Mouse (Mus musculus) forebrain, postnatal 0 days (tissue): Measurements from ENCODE around the gene Slc22a14. TPM values are rescaled to one million over a fixed set of nuclear protein-coding genes. Genes with fewer than 3 reads are reported as not detected.

ENCODE experiments used
- ATAC-seq: fragments of 200-750 bp; cut with Nextera tagmentation; 2 replicates; pipeline ENCODE4 v1.8.0; 2017; ENCODE audit warnings: mild to moderate bottlenecking, moderate library complexity
- DNase-seq: peaks from one replicate; pipeline ENCODE4 v3.0.0-alpha.2; 2015
- H3K27ac ChIP-seq: fragments of 300-500 bp; sonication (generic); 2 replicates; pipeline ENCODE4 v1.5.1; 2014; ENCODE audit warnings: low read depth, mild to moderate bottlenecking, antibody characterized with exemption, low read length, moderate library complexity, mixed read lengths
- H3K27me3 ChIP-seq: fragments of 300-500 bp; sonication (generic); 2 replicates; pipeline ENCODE4 v1.6.1; 2014; ENCODE audit warnings: mild to moderate bottlenecking, low read length, mixed read lengths; ENCODE audit not compliant: insufficient read depth
- H3K36me3 ChIP-seq: fragments of 300-500 bp; sonication (generic); 2 replicates; pipeline ENCODE4 v1.6.1; 2014; ENCODE audit warnings: mild to moderate bottlenecking, moderate library complexity; ENCODE audit not compliant: insufficient read depth
- H3K4me1 ChIP-seq: fragments of 300-500 bp; sonication (generic); 2 replicates; pipeline ENCODE4 v1.6.1; 2014; ENCODE audit warnings: antibody characterized with exemption; ENCODE audit not compliant: insufficient read depth
- H3K4me2 ChIP-seq: fragments of 300-500 bp; sonication (generic); 2 replicates; pipeline ENCODE4 v1.6.1; 2014; ENCODE audit warnings: low read depth, mild to moderate bottlenecking, moderate library complexity
- H3K4me3 ChIP-seq: fragments of 300-500 bp; sonication (generic); 2 replicates; pipeline ENCODE4 v1.5.1; 2014; ENCODE audit warnings: low read depth, low read length, mixed read lengths
- H3K9ac ChIP-seq: fragments of 300-500 bp; sonication (generic); 2 replicates; pipeline ENCODE4 v1.6.1; 2014; ENCODE audit warnings: mild to moderate bottlenecking
- H3K9me3 ChIP-seq: fragments of 300-500 bp; sonication (generic); 2 replicates; pipeline ENCODE4 v1.6.1; 2016; ENCODE audit warnings: low read length
- CTCF ChIP-seq: sonication (generic); IDR thresholded peaks from 2 replicates; pipeline ENCODE4 v1.5.1; 2016; ENCODE audit warnings: antibody characterized with exemption, control low read depth, low read depth
- WGBS: fragments of 180-500 bp; shearing (Covaris S2); extraction: QIAGEN DNeasy Blood & Tissue Kit; methylation state at CpG from one replicate; pipeline ENCODE4 v1.1.7; 2014; 5-methylcytosine and 5-hydroxymethylcytosine counted together
- polyA plus RNA-seq: library from polyadenylated mRNA; unstranded; fragments of >200 nt; fragmentation: Nextera tagmentation; extraction: Ambion mirVana; gene quantifications from 2 replicates; pipeline ENCODE4 v1.2.1, GENCODE M21; 2015
- total RNA-seq: library from RNA; depleted of rRNA; stranded (reverse); fragments of >200 nt; gene quantifications from 2 replicates; pipeline ENCODE4 v1.2.3, GENCODE M21; 2014

Slc22a14 gene
- total and polyA plus RNA-seq, 2 experiments from 2014 or later: not detected

GRCm38 (mm10) chr9:119346376-119346775 is 19.0 kb downstream of the Slc22a14 start:
- H3K4me1 ChIP-seq: peaks cover 8% of the 10 kb centered on the region
- no peak for ATAC-seq
- no peak overlapping the region for H3K4me2 ChIP-seq
- H3K36me3 ChIP-seq: peaks cover 62% of the 10 kb centered on the region
- no peak overlapping the region for H3K9ac ChIP-seq
- no peak overlapping the region for H3K27ac ChIP-seq
- no peaks in the 10 kb centered on the region for H3K9me3 ChIP-seq
- WGBS: 93% methylated on average over 8 of the region's 8 CpGs
- H3K4me3 ChIP-seq: no peak overlapping the region
- TF ChIP-seq CTCF: no peak
- no peaks in the 10 kb centered on the region for H3K27me3 ChIP-seq
- DNase-seq: no peak

- peaks cover 15% of the 10 kb centered on the region for H3K4me1 ChIP-seq
- DNase-seq (no peak), ATAC-seq (no peak)
- H3K27me3 ChIP-seq: no peaks in the 10 kb centered on the region
- no peaks in the 10 kb centered on the region for H3K9me3 ChIP-seq
- 0 out of 2 replicates have a peak overlapping the region, but pooled peaks have one; percentile 83 for H3K9ac ChIP-seq
- 89% methylated on average over 7 of the region's 7 CpGs for WGBS
- peaks cover 40% of the 10 kb centered on the region for H3K36me3 ChIP-seq
- H3K4me2 ChIP-seq: 0 out of 2 replicates have a peak overlapping the region, but pooled peaks have one; percentile 78
- TF ChIP-seq CTCF: no peak
- H3K4me3 ChIP-seq: no peak overlapping the region
- no peak overlapping the region for H3K27ac ChIP-seq
These were observed 22.6 kb downstream of the Slc22a14 start for GRCm38 (mm10) chr9:119342728-119343127.

GRCm38 (mm10) chr9:119340909-119341816 is 24.2 kb downstream of the Slc22a14 start, which contains the start of gene Myd88:
Gene Myd88 (minus strand): TSS chr9:119341411.
- peak within 1 kb of the TSS; percentile 83 for H3K9ac ChIP-seq
- WGBS: 1% methylated on average over 58 of the region's 68 CpGs
- no peak for TF ChIP-seq CTCF
- peak within 1 kb of the TSS; percentile 85 for H3K27ac ChIP-seq
- peak within 1 kb of the TSS; percentile 78 for H3K4me2 ChIP-seq
- no peaks in the 10 kb centered on the region for H3K27me3 ChIP-seq
- peaks cover 15% of the 10 kb centered on the region for H3K4me1 ChIP-seq
- H3K4me3 ChIP-seq: peak within 1 kb of the TSS; percentile 64
- DNase-seq (peak; percentile 96), ATAC-seq (peak; percentile 98)
- peaks cover 25% of the 10 kb centered on the region for H3K36me3 ChIP-seq
- H3K9me3 ChIP-seq: no peaks in the 10 kb centered on the region

- peak overlapping the region; percentile 83 for H3K9ac ChIP-seq
- no peak for TF ChIP-seq CTCF
- H3K4me2 ChIP-seq: peak overlapping the region; percentile 78
- H3K4me1 ChIP-seq: peaks cover 15% of the 10 kb centered on the region
- H3K27ac ChIP-seq: peak overlapping the region; percentile 85
- H3K9me3 ChIP-seq: no peaks in the 10 kb centered on the region
- peaks cover 15% of the 10 kb centered on the region for H3K36me3 ChIP-seq
- H3K4me3 ChIP-seq: peak overlapping the region; percentile 64
- ATAC-seq: no peak
- peak; percentile 30 for DNase-seq
- H3K27me3 ChIP-seq: no peaks in the 10 kb centered on the region
- WGBS: 5% methylated on average over 8 of the region's 8 CpGs
These were observed 25.2 kb downstream of the Slc22a14 start for GRCm38 (mm10) chr9:119340212-119340580.

- no peak for ATAC-seq
- under 1% methylated on average over 43 of the region's 43 CpGs for WGBS
- TF ChIP-seq CTCF: peak; percentile 47
These were observed 25.7 kb downstream of the Slc22a14 start, which contains the start of gene Acaa1a for GRCm38 (mm10) chr9:119339558-119340211. Gene Acaa1a (plus strand): TSS chr9:119339676.

GRCm38 (mm10) chr9:119339106-119339505 is 26.2 kb downstream of the Slc22a14 start:
- no peaks in the 10 kb centered on the region for H3K9me3 ChIP-seq
- H3K9ac ChIP-seq: peak overlapping the region; percentile 83; the same call in 1 of the 2 replicates
- no peak overlapping the region for H3K27ac ChIP-seq
- peaks cover 8% of the 10 kb centered on the region for H3K36me3 ChIP-seq
- ATAC-seq (no peak), DNase-seq (no peak)
- peak overlapping the region; percentile 64; the same call in 1 of the 2 replicates for H3K4me3 ChIP-seq
- no peaks in the 10 kb centered on the region for H3K27me3 ChIP-seq
- WGBS: 53% methylated on average over 7 of the region's 7 CpGs
- H3K4me1 ChIP-seq: peaks cover 15% of the 10 kb centered on the region
- peak overlapping the region; percentile 78 for H3K4me2 ChIP-seq
- no peak for TF ChIP-seq CTCF

More at GRCm38 (mm10) chr9:119339558-119340211, 25.7 kb downstream of the Slc22a14 start, which contains the start of gene Acaa1a:
- Histone ChIP-seq H3K27me3 (no peaks in the 10 kb centered on the region), H3K4me2 (peak within 1 kb of the TSS; percentile 78), H3K4me1 (peaks cover 15% of the 10 kb centered on the region), H3K27ac (peak within 1 kb of the TSS; percentile 85), H3K9me3 (no peaks in the 10 kb centered on the region), H3K9ac (peak within 1 kb of the TSS; percentile 83), H3K4me3 (peak within 1 kb of the TSS; percentile 64), H3K36me3 (peaks cover 11% of the 10 kb centered on the region)
- peak; percentile 54 for DNase-seq
